Mouse (Mus musculus) T-cell, adult 66 days (primary cell): ENCODE results near the gene Adamts1. TPM values are rescaled to one million over a fixed set of nuclear protein-coding genes. Genes with fewer than 3 reads are reported as not detected.

Experiments used
- total RNA-seq, 2 experiments: library from RNA; stranded (reverse); gene quantifications; 3 replicates in 1 of 2; 4 replicates in 1 of 2; pipeline ENCODE4 v1.2.4; 2023

Adamts1 gene
- not detected for total RNA-seq

DNA sequence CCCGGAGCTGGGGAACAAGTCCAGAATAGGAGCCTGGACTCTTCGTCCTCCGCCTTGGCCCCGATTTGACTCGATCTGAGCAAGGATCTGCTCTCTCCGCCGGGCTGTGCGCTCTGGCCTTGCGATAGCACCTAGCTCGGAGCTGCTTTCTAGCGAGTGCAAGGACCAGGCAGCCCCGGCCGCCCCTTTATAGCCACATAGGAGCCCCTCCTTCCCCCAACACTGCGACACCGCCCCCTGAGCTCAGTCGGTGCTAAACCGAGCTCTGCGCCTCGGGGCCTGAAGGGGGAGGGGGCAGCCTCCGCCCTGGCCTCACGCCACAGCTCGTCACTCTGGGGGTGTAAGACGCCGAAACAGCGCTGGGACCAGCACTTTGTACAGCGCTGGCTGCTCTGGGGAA lies at the start of gene Adamts1:
TSS of gene Adamts1 (minus strand) at position 160 of the 400 bp plus-strand sequence.

Other genes starting within 250 kb of the Adamts1 start
- under 1 TPM in 1 of 2 experiments, not detected in 1; 0.09 TPM for gene Cyyr1, start 249.7 kb downstream of the Adamts1 start, total RNA-seq
- not detected for gene Adamts5, start 98.7 kb upstream of the Adamts1 start, total RNA-seq